Mouse (Mus musculus): ENCODE measurements around the gene Tmem144. TPM values are rescaled to one million over a fixed set of nuclear protein-coding genes. Genes with fewer than 3 reads are reported as not detected.
"Not testable (repeated sequence)": the region's sequence is repeated elsewhere in the genome, so short reads cannot be mapped to it uniquely, and the experiment has no call there.

The Tmem144 gene
- polyA plus RNA-seq, 1 experiment from 2014 or later, result 3.8 TPM

DNA sequence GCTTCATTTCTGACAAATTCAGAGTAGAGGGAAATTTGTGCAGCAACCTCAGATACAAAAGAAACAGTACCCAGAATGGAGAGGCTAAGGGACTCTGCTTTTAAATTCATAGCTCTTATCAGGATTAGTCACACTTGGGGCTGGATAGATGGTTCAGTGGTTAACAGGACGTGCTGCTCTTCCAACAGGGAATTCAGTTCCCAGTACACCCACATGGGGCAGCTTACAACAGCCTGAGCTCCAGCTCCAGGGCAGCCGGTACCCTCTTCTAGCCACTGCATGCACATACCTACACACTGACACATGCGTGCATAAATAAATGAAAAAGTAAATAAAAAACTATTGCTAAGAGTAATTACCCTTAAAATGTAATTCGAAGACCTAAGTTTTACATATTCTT lies 36.3 kb downstream of the Tmem144 start:
- H3K4me3 ChIP-seq, result no peak overlapping the region
- DNase-seq (ENCODE audit: low spot score), result no peak
- no peaks in the 10 kb centered on the region for H3K36me3 ChIP-seq
- no peak overlapping the region for H3K27ac ChIP-seq
- 87% methylated on average over 4 of the region's 4 CpGs for WGBS
- peaks cover 8% of the 10 kb centered on the region for H3K4me1 ChIP-seq
- no peaks in the 10 kb centered on the region for H3K9me3 ChIP-seq (replicated peaks)
- H3K27me3 ChIP-seq (ENCODE audit: low read depth, poor library complexity, severe bottlenecking), result no peaks in the 10 kb centered on the region

DNA sequence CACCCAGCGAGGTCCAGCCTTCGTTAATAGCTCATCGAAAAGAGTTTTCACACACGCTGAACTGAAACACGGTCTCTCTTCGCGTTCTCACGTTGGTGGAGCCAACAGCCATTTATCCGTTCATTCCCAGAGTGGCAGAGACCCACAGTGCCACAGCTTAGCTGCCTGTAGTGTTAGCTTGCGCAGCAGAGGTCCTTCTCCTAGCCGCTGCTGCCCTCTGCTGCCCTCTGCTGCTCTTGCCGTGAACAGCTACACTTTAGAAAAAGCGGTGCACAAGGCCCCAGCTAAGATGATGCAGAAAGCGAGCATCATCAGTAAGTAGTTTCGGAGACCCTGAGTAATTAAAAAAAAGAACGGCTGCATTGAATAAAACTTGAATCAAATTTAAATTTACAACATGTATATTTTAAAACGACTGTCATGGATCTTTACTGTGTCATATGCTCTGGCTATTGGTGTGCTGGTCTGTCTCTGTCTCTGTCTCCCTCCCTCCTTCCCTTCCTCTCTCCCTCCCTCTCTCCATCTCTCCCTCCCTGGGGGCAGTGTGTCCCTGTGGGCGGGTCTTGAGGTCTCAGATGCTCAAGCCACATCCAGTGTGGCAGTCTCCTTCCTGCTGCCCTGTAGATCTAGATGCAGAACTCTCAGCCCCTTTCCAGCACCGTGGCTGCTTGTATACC lies 38.6 kb downstream of the Tmem144 start:
- Histone ChIP-seq H3K27ac (no peak overlapping the region), H3K4me3 (no peak overlapping the region), H3K36me3 (no peaks in the 10 kb centered on the region), H3K9me3 (replicated peaks) (no peaks in the 10 kb centered on the region), H3K4me1 (peaks cover 8% of the 10 kb centered on the region), H3K27me3 (ENCODE audit: low read depth, poor library complexity, severe bottlenecking) (no peaks in the 10 kb centered on the region)
- 34% methylated on average over 19 of the region's 19 CpGs for WGBS
- DNase-seq (ENCODE audit: low spot score), result peak; percentile 79

DNA sequence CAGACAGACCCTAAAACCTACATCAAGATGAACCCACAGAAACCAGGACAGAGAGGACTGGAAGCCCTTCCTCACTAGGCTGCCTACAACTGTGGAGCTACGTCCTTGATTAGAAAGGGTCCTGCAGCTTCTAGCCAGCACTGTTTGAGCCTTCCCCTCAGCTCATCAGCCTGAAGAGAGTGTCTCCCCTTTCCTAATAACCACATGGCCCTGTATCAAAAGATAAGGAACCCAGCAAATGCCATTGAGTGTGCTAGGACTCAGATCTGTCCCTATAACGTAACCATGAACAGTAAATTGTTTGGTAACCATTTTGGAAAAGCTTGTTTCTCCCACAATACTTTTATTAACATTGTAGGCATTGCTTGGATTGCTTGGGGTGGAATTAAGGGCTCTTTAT lies 40.5 kb downstream of the Tmem144 start:
- Histone ChIP-seq H3K36me3 (no peaks in the 10 kb centered on the region), H3K4me1 (no peaks in the 10 kb centered on the region), H3K9me3 (replicated peaks) (no peaks in the 10 kb centered on the region), H3K4me3 (no peak overlapping the region), H3K27me3 (ENCODE audit: low read depth, poor library complexity, severe bottlenecking) (no peaks in the 10 kb centered on the region), H3K27ac (no peak overlapping the region)
- 83% methylated on average over 2 of the region's 2 CpGs for WGBS
- no peak for DNase-seq (ENCODE audit: low spot score)

DNA sequence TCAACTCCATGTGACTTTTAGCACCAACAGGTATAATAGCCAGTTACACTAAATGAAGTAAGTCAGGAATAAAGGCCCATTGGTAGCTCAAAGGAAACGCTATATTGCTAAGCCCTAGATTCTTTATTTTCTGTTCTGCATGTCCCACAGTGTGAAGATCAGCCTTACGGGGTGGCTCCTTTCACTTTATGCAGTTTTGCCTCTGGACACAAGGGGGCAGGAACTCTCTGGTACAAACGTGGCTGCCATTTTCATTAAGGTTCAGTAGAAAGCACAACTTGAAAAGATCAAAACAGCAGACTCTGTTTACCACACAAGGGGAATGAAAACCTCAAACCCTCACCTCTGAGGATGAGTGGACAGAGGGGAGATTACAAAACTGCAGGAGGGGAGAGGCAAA lies 40.9 kb downstream of the Tmem144 start:
- H3K36me3 ChIP-seq, result no peaks in the 10 kb centered on the region
- no peak for DNase-seq (ENCODE audit: low spot score)
- H3K4me1 ChIP-seq, result no peaks in the 10 kb centered on the region
- H3K4me3 ChIP-seq, result no peak overlapping the region
- H3K9me3 ChIP-seq (replicated peaks), result no peaks in the 10 kb centered on the region
- H3K27ac ChIP-seq, result no peak overlapping the region
- no peaks in the 10 kb centered on the region for H3K27me3 ChIP-seq (ENCODE audit: low read depth, poor library complexity, severe bottlenecking)
- 55% methylated on average over 3 of the region's 3 CpGs for WGBS

DNA sequence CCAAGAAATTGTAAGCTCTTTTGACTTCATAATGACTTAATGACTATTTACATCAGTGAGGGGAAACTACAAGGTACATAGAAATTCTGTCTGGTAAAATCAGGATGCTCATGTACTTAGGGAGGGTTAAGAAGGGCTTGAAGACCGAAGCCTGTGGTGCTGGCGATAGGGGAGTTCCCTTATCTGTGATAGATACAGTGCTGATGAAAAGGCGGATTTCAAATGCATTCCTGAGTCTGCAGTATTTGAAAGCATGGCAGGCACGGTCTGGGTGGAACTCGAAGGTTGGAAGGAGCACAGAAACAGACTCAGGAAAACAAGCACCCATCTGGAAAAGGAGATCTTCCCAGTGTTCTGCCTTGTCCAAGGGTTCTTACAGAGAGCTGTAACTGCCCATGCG lies 42.0 kb downstream of the Tmem144 start:
- H3K27me3 ChIP-seq (ENCODE audit: low read depth, poor library complexity, severe bottlenecking), result no peaks in the 10 kb centered on the region
- WGBS, result 74% methylated on average over 6 of the region's 6 CpGs
- no peak for DNase-seq (ENCODE audit: low spot score)
- H3K9me3 ChIP-seq (replicated peaks), result no peaks in the 10 kb centered on the region
- no peak overlapping the region for H3K27ac ChIP-seq
- no peak overlapping the region for H3K4me3 ChIP-seq
- no peaks in the 10 kb centered on the region for H3K4me1 ChIP-seq
- no peaks in the 10 kb centered on the region for H3K36me3 ChIP-seq

DNA sequence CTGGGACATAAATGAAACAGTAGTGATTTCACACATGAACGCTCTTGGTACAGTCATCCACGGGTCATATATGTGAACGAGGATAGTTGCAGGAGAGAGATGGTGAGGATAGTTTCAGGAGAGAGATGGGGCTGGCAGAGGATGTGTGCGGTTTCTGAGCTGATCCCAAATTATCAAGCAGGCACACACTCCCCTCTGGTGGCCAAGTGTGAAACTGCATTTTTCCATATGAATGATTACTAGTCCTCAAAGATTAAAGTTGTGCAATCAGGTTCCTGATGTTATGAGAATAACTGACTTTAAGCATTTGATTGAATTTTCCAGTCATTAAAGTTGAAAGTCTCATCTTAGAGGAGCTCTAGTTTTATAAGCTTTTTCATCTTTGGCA lies 43.4 kb downstream of the Tmem144 start:
- peak; percentile 80 for DNase-seq (ENCODE audit: low spot score)
- H3K27ac ChIP-seq, result no peak overlapping the region
- no peak overlapping the region for H3K4me3 ChIP-seq
- H3K9me3 ChIP-seq (replicated peaks), result no peaks in the 10 kb centered on the region
- no peaks in the 10 kb centered on the region for H3K27me3 ChIP-seq (ENCODE audit: low read depth, poor library complexity, severe bottlenecking)
- H3K36me3 ChIP-seq, result no peaks in the 10 kb centered on the region
- WGBS, result 12% methylated on average over 4 of the region's 4 CpGs
- H3K4me1 ChIP-seq, result no peaks in the 10 kb centered on the region

DNA sequence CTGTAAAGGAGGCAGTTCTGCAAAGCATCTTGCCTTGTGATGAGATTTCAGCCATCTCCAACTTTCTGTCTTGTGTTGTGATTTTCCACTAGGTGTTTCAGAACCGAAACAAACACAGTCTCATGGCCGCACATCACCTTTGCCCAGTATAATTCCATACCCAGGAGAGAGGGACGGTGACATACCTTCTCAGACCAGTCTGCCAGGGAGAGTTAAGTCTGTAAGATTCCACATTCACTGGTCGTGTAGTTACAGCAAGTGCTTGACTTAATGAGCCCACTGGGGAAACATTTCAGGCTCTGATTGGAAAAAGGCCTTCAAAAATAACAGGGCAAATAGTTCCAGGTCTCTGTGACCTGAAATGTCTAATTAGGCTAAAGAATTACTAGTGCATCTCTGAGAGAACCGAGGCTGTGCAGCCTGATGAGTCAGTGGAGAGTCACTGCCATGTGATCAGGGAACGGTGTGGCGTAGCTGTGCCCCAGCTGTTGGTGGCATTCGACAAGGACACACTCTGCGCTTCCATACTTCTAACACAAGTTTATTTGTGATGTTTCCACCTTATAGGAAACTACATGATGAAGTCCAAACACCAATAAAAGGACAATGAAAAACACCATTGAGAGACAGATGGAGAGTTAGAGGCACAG lies 43.9 kb downstream of the Tmem144 start:
- H3K4me1 ChIP-seq, result no peaks in the 10 kb centered on the region
- no peaks in the 10 kb centered on the region for H3K36me3 ChIP-seq
- 79% methylated on average over 9 of the region's 9 CpGs for whole genome bisulfite sequencing
- no peak overlapping the region for H3K4me3 ChIP-seq
- no peaks in the 10 kb centered on the region for H3K27me3 ChIP-seq (ENCODE audit: low read depth, poor library complexity, severe bottlenecking)
- H3K9me3 ChIP-seq (replicated peaks), result no peaks in the 10 kb centered on the region
- no peak overlapping the region for H3K27ac ChIP-seq
- no peak for DNase-seq (ENCODE audit: low spot score)

DNA sequence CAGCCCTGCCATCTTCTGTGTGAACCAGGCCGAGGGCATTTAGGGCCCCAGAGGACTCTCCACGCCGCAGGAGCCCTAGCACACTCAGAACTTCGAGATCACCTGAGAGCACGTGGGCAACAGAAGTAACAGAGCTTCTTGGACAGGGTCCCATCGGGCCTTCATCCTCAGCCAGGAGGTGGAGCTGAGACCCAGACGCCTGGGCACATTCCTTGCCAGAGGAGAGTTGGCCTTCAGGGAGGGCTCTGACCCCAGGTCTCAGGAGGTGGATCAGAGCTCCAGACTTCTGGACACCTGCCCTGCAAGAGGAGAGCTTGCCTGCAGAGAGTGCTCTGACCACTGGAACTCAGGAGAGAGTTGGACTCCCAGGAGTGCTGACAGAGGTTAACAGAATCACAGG lies 51.8 kb downstream of the Tmem144 start:
- not testable (repeated sequence) for H3K4me3 ChIP-seq; H3K4me1 ChIP-seq; H3K9me3 ChIP-seq (replicated peaks); H3K36me3 ChIP-seq; H3K27ac ChIP-seq; H3K27me3 ChIP-seq (ENCODE audit: low read depth, poor library complexity, severe bottlenecking); DNase-seq (ENCODE audit: low spot score)
- 92% methylated on average over 7 of the region's 7 CpGs for WGBS

DNA sequence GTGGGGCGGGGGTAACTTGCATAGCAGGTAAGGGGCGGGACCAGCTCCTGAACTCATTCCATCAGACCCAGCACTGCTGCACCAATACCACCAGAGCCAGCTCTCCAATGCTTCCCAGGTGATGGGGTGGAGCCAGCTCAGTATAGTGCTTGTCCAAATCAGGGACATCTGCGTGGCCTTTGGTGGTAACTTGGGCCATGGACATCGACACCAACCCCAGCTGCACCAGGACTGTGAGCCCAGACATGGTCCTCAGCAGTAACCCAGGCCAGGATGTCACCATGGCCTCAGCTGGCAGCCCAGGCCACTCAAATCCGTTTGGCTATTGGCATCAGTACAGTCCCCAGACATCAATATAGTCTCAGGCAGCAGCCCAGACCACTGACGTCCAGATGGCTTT lies 60.3 kb downstream of the Tmem144 start:
- Histone ChIP-seq H3K36me3 (no peaks in the 10 kb centered on the region), H3K27me3 (ENCODE audit: low read depth, poor library complexity, severe bottlenecking) (no peaks in the 10 kb centered on the region), H3K9me3 (replicated peaks) (no peaks in the 10 kb centered on the region), H3K4me1 (no peaks in the 10 kb centered on the region), H3K27ac (no peak overlapping the region), H3K4me3 (no peak overlapping the region)
- no peak for DNase-seq (ENCODE audit: low spot score)
- 87% methylated on average over 6 of the region's 6 CpGs for WGBS

DNA sequence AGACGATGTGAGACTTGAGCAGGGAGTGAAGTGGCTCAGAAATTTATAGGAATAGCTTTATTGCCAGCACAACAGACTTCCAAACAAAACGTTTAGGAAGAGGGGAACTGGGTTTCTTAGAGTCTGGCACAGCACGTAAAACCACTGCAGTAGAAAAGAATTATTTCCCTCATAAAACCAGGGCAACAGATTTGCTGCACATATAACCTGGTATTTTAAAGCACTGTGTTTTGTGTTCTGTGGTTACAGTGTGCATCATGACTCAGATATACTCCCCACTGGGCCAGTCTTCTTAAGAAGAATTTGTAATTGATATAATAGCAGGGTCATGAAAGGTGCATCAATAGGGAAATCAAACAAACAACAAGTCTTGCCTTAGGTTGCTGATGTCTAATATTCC lies 62.2 kb downstream of the Tmem144 start:
- Histone ChIP-seq H3K4me1 (no peaks in the 10 kb centered on the region), H3K27me3 (ENCODE audit: low read depth, poor library complexity, severe bottlenecking) (no peaks in the 10 kb centered on the region), H3K4me3 (no peak overlapping the region), H3K9me3 (replicated peaks) (no peaks in the 10 kb centered on the region), H3K27ac (no peak overlapping the region), H3K36me3 (no peaks in the 10 kb centered on the region)
- 35% methylated on average over 3 of the region's 3 CpGs for WGBS
- DNase-seq (ENCODE audit: low spot score), result no peak

DNA sequence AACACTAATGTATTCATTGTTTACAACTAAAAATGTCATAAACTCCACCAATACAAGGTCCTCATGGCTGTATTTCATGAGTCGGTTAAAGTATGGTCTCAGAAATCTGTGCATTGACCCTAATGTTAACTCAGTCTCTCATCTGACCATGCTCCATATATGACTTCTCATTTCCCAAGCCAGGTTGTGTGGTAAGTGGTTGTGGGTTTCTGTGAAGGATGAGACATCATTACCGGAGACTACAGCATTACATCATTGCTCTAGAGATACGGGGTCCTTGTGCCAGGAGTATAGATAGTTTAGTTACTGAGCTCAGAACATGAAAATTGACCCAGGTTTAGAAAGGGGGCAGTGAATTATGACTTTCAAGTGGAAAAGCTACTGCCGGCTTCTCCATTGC lies 63.0 kb downstream of the Tmem144 start:
- WGBS, result 78% methylated on average over 4 of the region's 4 CpGs
- no peak for DNase-seq (ENCODE audit: low spot score)
- Histone ChIP-seq H3K9me3 (replicated peaks) (no peaks in the 10 kb centered on the region), H3K36me3 (no peaks in the 10 kb centered on the region), H3K4me3 (no peak overlapping the region), H3K27me3 (ENCODE audit: low read depth, poor library complexity, severe bottlenecking) (0 out of 2 replicates have a peak, but pooled peaks cover 2% of the 10 kb centered on the region), H3K4me1 (peaks cover 2% of the 10 kb centered on the region), H3K27ac (no peak overlapping the region)

DNA sequence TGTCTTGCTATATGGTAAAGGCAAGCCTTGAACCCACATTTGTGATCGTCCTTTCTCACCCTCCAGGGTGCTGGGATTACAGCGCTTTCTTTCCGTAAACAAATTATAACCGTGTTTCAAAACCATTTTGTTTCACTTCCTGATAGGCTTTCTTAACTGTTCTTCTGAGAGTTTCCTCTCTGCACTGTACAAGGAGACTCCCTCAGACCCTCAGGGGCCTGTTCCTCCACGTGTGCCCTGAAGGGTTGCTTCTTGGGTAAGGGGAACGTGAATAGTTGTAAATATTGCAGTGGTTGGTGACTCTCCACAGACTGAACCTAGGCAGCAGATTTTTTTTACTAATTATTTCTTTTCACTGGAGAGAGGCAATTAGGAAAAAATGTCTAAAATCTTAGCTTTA lies 63.6 kb downstream of the Tmem144 start:
- Histone ChIP-seq H3K36me3 (no peaks in the 10 kb centered on the region), H3K27me3 (ENCODE audit: low read depth, poor library complexity, severe bottlenecking) (0 out of 2 replicates have a peak, but pooled peaks cover 5% of the 10 kb centered on the region), H3K4me3 (no peak overlapping the region), H3K27ac (no peak overlapping the region), H3K9me3 (replicated peaks) (no peaks in the 10 kb centered on the region), H3K4me1 (peaks cover 8% of the 10 kb centered on the region)
- WGBS, result 81% methylated on average over 6 of the region's 6 CpGs
- DNase-seq (ENCODE audit: low spot score), result no peak

DNA sequence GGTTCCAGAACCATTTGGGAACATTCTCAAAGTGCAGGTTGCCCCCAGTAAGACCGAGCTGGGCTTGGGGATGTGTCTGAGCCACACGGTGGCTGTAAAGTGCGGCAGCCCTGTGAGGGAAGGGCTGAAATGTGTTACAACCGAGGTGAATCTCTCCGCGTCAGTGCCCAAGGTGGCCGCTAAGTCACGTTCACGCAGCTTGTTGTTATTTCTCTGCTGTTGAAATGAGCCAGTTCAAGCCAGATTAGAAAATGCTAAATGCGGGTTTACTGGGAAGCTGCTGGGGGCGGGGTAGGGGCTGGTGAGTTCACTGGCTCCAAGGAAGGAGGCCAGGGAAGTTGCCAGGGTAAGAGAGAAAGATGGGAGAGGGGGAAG lies 68.2 kb downstream of the Tmem144 start:
- H3K36me3 ChIP-seq, result no peaks in the 10 kb centered on the region
- H3K27ac ChIP-seq, result peak overlapping the region; percentile 51; the same call in 1 of the 2 replicates
- peak; percentile 40 for DNase-seq (ENCODE audit: low spot score)
- 0 out of 2 replicates have a peak, but pooled peaks cover 5% of the 10 kb centered on the region for H3K27me3 ChIP-seq (ENCODE audit: low read depth, poor library complexity, severe bottlenecking)
- peak overlapping the region; percentile 39 for H3K4me3 ChIP-seq
- WGBS, result 3% methylated on average over 11 of the region's 11 CpGs
- H3K9me3 ChIP-seq (replicated peaks), result no peaks in the 10 kb centered on the region
- H3K4me1 ChIP-seq, result peaks cover 13% of the 10 kb centered on the region

All from limb, embryonic 10.5 days (tissue).